Mouse (Mus musculus): ENCODE measurements around the gene Ccn1. TPM values are rescaled to one million over a fixed set of nuclear protein-coding genes. Genes with fewer than 3 reads are reported as not detected.

Gene Ccn1
- polyA plus RNA-seq (2014; fragmentation: Nextera tagmentation; extraction: Ambion mirVana), result 29.4 and 42.7 TPM in 2 replicates

DNA sequence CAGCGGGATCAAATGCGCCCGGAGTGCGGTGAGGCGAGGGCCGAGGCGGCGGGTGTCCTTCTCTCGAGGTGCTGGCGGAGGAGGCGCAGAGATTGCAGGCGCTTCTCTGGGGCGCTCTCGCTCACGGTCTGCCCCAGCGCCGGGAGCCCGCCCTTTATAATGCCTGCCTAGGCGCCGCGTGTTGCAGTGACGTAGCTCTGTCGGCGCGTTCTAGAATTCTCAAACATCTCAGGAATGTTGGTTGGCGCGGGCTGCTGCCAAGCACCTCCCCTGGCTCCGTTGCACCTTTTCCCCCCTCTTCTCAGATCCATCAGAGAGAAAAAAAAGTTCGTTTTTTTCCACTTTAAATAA lies at the start of gene Ccn1:
Gene Ccn1 (minus strand): TSS at position 130 of the 351 bp plus-strand sequence.
- Histone ChIP-seq H3K27ac (replicated peaks in 1 of 2; ENCODE audit: control insufficient read depth in 1 of 2, insufficient read depth in 1 of 2, low read depth in 2 of 2, low read length in 2 of 2) (peak within 1 kb of the TSS; percentile 91 to 96), H3K9ac (ENCODE audit: low read length) (peak within 1 kb of the TSS; percentile 94), H3K4me3 (ENCODE audit: control insufficient read depth in 1 of 2, insufficient read depth in 1 of 2, low read depth in 1 of 2, low read length in 2 of 2) (peak within 1 kb of the TSS; percentile 69 to 80), H3K4me2 (ENCODE audit: low read length) (peak within 1 kb of the TSS; percentile 77), H3K4me1 (ENCODE audit: control insufficient read depth in 2 of 2, insufficient read depth in 2 of 2, low read length in 2 of 2) (peaks cover 26 to 53% of the 10 kb centered on the region in 2 experiments), H3K36me3 (ENCODE audit: control insufficient read depth, insufficient read depth, low read length) (peaks cover 18% of the 10 kb centered on the region), H3K27me3 (ENCODE audit: control insufficient read depth, insufficient read depth, low read length) (no peaks in the 10 kb centered on the region), H3K9me3 (ENCODE audit: control insufficient read depth, low read length) (no peaks in the 10 kb centered on the region)
- peak; percentile 74 for ATAC-seq (ENCODE audit: insufficient number of reproducible peaks, insufficient read depth, low FRiP score, low read depth)
- WGBS, result under 1% methylated on average over 29 of the region's 29 CpGs

DNA sequence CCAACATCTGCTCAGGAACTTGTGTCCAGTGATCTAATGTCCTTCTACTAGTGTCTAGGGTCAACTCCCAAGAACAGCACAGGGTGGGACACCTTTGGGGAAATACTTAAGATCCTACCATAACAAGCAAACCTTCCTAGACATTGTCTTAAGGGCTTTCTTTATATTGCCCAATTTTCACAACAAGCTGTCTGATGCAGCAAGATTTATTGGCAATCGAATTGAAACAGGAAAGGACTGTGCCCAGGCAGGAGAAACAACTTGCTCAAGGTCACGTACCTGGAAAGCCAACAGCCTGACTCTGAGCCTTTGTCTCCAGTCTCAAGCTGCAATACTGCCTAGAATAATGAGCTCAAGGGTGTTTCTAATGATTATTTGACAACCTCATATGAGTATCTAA lies 43.6 kb upstream of the Ccn1 start:
- no peaks in the 10 kb centered on the region for H3K36me3 ChIP-seq (ENCODE audit: control insufficient read depth, insufficient read depth, low read length)
- no peaks in the 10 kb centered on the region for H3K9me3 ChIP-seq (ENCODE audit: control insufficient read depth, low read length)
- no peak overlapping the region for H3K4me2 ChIP-seq (ENCODE audit: low read length)
- H3K9ac ChIP-seq (ENCODE audit: low read length), result no peak overlapping the region
- ATAC-seq (ENCODE audit: insufficient number of reproducible peaks, insufficient read depth, low FRiP score, low read depth), result no peak
- no peak overlapping the region for H3K4me3 ChIP-seq (ENCODE audit: control insufficient read depth in 1 of 2, insufficient read depth in 1 of 2, low read depth in 1 of 2, low read length in 2 of 2)
- H3K27ac ChIP-seq (replicated peaks in 1 of 2; ENCODE audit: control insufficient read depth in 1 of 2, insufficient read depth in 1 of 2, low read depth in 2 of 2, low read length in 2 of 2), result no peak overlapping the region
- no peaks in the 10 kb centered on the region for H3K27me3 ChIP-seq (ENCODE audit: control insufficient read depth, insufficient read depth, low read length)
- 87% methylated on average over 2 of the region's 2 CpGs for WGBS
- H3K4me1 ChIP-seq (ENCODE audit: control insufficient read depth in 2 of 2, insufficient read depth in 2 of 2, low read length in 2 of 2), result peaks cover 0 to 3% of the 10 kb centered on the region in 2 experiments; a peak in 1 of 4 replicates

DNA sequence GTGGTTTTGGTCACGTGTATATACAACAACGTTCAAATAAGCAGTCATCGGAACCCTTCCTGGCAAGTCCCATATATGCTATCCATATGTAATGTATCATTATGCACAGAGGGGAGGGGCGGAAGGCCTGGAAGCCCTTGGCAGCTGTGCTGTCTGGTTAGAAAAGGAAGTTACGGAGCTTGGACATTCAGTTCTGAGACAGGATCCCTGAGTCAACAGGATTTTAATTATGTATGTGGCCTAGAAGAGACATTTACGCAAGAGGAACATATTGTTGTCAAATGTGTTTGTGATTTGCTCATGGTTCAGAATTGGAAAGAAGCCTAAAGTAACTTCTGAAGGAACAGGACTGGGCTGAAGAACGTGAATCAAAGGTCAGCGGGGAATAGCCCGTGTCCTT lies 42.3 kb upstream of the Ccn1 start:
- no peak overlapping the region for H3K4me2 ChIP-seq (ENCODE audit: low read length)
- H3K27me3 ChIP-seq (ENCODE audit: control insufficient read depth, insufficient read depth, low read length), result no peaks in the 10 kb centered on the region
- no peaks in the 10 kb centered on the region for H3K36me3 ChIP-seq (ENCODE audit: control insufficient read depth, insufficient read depth, low read length)
- no peak overlapping the region for H3K9ac ChIP-seq (ENCODE audit: low read length)
- ATAC-seq (ENCODE audit: insufficient number of reproducible peaks, insufficient read depth, low FRiP score, low read depth), result no peak
- no peak overlapping the region for H3K27ac ChIP-seq (replicated peaks in 1 of 2; ENCODE audit: control insufficient read depth in 1 of 2, insufficient read depth in 1 of 2, low read depth in 2 of 2, low read length in 2 of 2)
- 84% methylated on average over 9 of the region's 9 CpGs for WGBS
- H3K9me3 ChIP-seq (ENCODE audit: control insufficient read depth, low read length), result no peaks in the 10 kb centered on the region
- H3K4me3 ChIP-seq (ENCODE audit: control insufficient read depth in 1 of 2, insufficient read depth in 1 of 2, low read depth in 1 of 2, low read length in 2 of 2), result no peak overlapping the region
- H3K4me1 ChIP-seq (ENCODE audit: control insufficient read depth in 2 of 2, insufficient read depth in 2 of 2, low read length in 2 of 2), result 0 out of 4 replicates have a peak, but pooled peaks cover 0 to 2% of the 10 kb centered on the region in 2 experiments

GRCm38 (mm10) chr3:145691415-145691814 lies 41.6 kb upstream of the Ccn1 start:
- Histone ChIP-seq H3K4me1 (ENCODE audit: control insufficient read depth in 2 of 2, insufficient read depth in 2 of 2, low read length in 2 of 2) (0 out of 4 replicates have a peak, but pooled peaks cover 0 to 2% of the 10 kb centered on the region in 2 experiments), H3K27ac (replicated peaks in 1 of 2; ENCODE audit: control insufficient read depth in 1 of 2, insufficient read depth in 1 of 2, low read depth in 2 of 2, low read length in 2 of 2) (no peak overlapping the region)
- 69% methylated on average over 7 of the region's 7 CpGs for WGBS

DNA sequence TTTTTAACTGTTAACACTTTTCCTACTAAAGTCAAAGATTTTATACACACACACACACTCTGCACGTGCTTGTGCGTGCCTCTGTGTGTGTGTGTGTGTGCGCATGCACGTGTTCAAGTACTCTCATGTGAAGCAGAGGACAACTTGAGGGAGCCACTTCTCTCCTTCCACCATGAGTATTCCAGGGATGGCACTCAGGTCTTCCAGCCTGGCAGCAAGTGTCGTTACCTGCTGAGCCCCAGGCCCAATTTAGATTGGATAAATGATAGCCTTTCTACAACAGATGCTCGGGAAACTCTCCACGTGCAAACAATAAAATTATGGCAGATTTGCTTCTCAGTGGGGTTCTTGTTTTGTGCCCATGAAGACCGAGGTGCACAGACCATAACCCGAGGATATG lies 39.5 kb upstream of the Ccn1 start:
- H3K9me3 ChIP-seq (ENCODE audit: control insufficient read depth, low read length), result no peaks in the 10 kb centered on the region
- no peak overlapping the region for H3K4me3 ChIP-seq (ENCODE audit: control insufficient read depth in 1 of 2, insufficient read depth in 1 of 2, low read depth in 1 of 2, low read length in 2 of 2)
- H3K4me1 ChIP-seq (ENCODE audit: control insufficient read depth in 2 of 2, insufficient read depth in 2 of 2, low read length in 2 of 2), result peaks cover 12 to 14% of the 10 kb centered on the region in 2 experiments
- ATAC-seq (ENCODE audit: insufficient number of reproducible peaks, insufficient read depth, low FRiP score, low read depth), result no peak
- no peak overlapping the region for H3K27ac ChIP-seq (replicated peaks in 1 of 2; ENCODE audit: control insufficient read depth in 1 of 2, insufficient read depth in 1 of 2, low read depth in 2 of 2, low read length in 2 of 2)
- H3K9ac ChIP-seq (ENCODE audit: low read length), result no peak overlapping the region
- 89% methylated on average over 9 of the region's 9 CpGs for WGBS
- H3K4me2 ChIP-seq (ENCODE audit: low read length), result no peak overlapping the region
- H3K36me3 ChIP-seq (ENCODE audit: control insufficient read depth, insufficient read depth, low read length), result no peaks in the 10 kb centered on the region
- no peaks in the 10 kb centered on the region for H3K27me3 ChIP-seq (ENCODE audit: control insufficient read depth, insufficient read depth, low read length)

More at GRCm38 (mm10) chr3:145691415-145691814, 41.6 kb upstream of the Ccn1 start:
- H3K4me2 ChIP-seq (ENCODE audit: low read length), result no peak overlapping the region
- H3K27me3 ChIP-seq (ENCODE audit: control insufficient read depth, insufficient read depth, low read length), result no peaks in the 10 kb centered on the region
- no peak for ATAC-seq (ENCODE audit: insufficient number of reproducible peaks, insufficient read depth, low FRiP score, low read depth)
- H3K9me3 ChIP-seq (ENCODE audit: control insufficient read depth, low read length), result no peaks in the 10 kb centered on the region
- H3K4me3 ChIP-seq (ENCODE audit: control insufficient read depth in 1 of 2, insufficient read depth in 1 of 2, low read depth in 1 of 2, low read length in 2 of 2), result no peak overlapping the region
- no peak overlapping the region for H3K9ac ChIP-seq (ENCODE audit: low read length)
- no peaks in the 10 kb centered on the region for H3K36me3 ChIP-seq (ENCODE audit: control insufficient read depth, insufficient read depth, low read length)

DNA sequence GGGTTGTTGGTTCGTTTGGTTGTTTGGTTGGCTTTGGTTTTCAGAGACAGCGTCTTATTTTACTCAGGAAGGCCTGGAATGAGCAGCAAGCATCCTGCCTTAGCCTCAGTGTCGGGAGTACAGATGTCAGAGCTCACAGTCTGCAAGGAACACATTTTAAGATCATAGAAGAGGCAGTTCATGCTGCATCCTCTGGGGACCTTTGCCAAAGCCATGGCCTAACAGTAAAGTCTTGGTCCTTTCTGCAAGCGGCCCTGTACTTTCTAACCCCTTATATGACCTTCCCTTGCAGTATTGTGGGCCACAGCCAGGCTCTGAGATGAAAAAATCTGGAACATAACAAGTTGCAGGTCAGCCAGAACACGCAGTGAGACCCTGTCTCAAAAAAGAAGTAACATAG lies 38.1 kb upstream of the Ccn1 start:
- no peaks in the 10 kb centered on the region for H3K9me3 ChIP-seq (ENCODE audit: control insufficient read depth, low read length)
- H3K27me3 ChIP-seq (ENCODE audit: control insufficient read depth, insufficient read depth, low read length), result no peaks in the 10 kb centered on the region
- ATAC-seq (ENCODE audit: insufficient number of reproducible peaks, insufficient read depth, low FRiP score, low read depth), result no peak
- H3K36me3 ChIP-seq (ENCODE audit: control insufficient read depth, insufficient read depth, low read length), result no peaks in the 10 kb centered on the region
- H3K4me2 ChIP-seq (ENCODE audit: low read length), result no peak overlapping the region
- no peak overlapping the region for H3K9ac ChIP-seq (ENCODE audit: low read length)
- peaks cover 10 to 14% of the 10 kb centered on the region in 2 experiments for H3K4me1 ChIP-seq (ENCODE audit: control insufficient read depth in 2 of 2, insufficient read depth in 2 of 2, low read length in 2 of 2)
- H3K27ac ChIP-seq (replicated peaks in 1 of 2; ENCODE audit: control insufficient read depth in 1 of 2, insufficient read depth in 1 of 2, low read depth in 2 of 2, low read length in 2 of 2), result no peak overlapping the region
- no peak overlapping the region for H3K4me3 ChIP-seq (ENCODE audit: control insufficient read depth in 1 of 2, insufficient read depth in 1 of 2, low read depth in 1 of 2, low read length in 2 of 2)
- WGBS, result 65% methylated on average over 5 of the region's 5 CpGs

GRCm38 (mm10) chr3:145684604-145685441 lies 35.0 kb upstream of the Ccn1 start:
- H3K27me3 ChIP-seq (ENCODE audit: control insufficient read depth, insufficient read depth, low read length), result no peaks in the 10 kb centered on the region
- 27% methylated on average over 19 of the region's 19 CpGs for WGBS
- 0 out of 2 replicates have a peak overlapping the region, but pooled peaks have one; percentile 16 for H3K9ac ChIP-seq (ENCODE audit: low read length)
- ATAC-seq (ENCODE audit: insufficient number of reproducible peaks, insufficient read depth, low FRiP score, low read depth), result no peak; the same call in 1 of the 2 replicates
- H3K4me2 ChIP-seq (ENCODE audit: low read length), result peak overlapping the region; percentile 42
- H3K36me3 ChIP-seq (ENCODE audit: control insufficient read depth, insufficient read depth, low read length), result no peaks in the 10 kb centered on the region
- H3K27ac ChIP-seq (replicated peaks in 1 of 2; ENCODE audit: control insufficient read depth in 1 of 2, insufficient read depth in 1 of 2, low read depth in 2 of 2, low read length in 2 of 2), result no peak overlapping the region
- H3K4me1 ChIP-seq (ENCODE audit: control insufficient read depth in 2 of 2, insufficient read depth in 2 of 2, low read length in 2 of 2), result peaks cover 10 to 21% of the 10 kb centered on the region in 2 experiments
- no peak overlapping the region for H3K4me3 ChIP-seq (ENCODE audit: control insufficient read depth in 1 of 2, insufficient read depth in 1 of 2, low read depth in 1 of 2, low read length in 2 of 2)
- no peaks in the 10 kb centered on the region for H3K9me3 ChIP-seq (ENCODE audit: control insufficient read depth, low read length)
